Mouse (Mus musculus) hindbrain, embryonic 10.5 days (tissue): ENCODE results near the gene Rab8a. TPM values are rescaled to one million over a fixed set of nuclear protein-coding genes. Genes with fewer than 3 reads are reported as not detected.
"Not testable (repeated sequence)": the region's sequence is repeated elsewhere in the genome, so short reads cannot be mapped to it uniquely, and the experiment has no call there.

Source experiments
- DNase-seq: peaks from one replicate; pipeline ENCODE4 v3.0.0-alpha.2; 2017; ENCODE audit warnings: low spot score
- H3K27ac ChIP-seq: fragments of 300-500 bp; sonication (generic); 2 replicates; pipeline ENCODE4 v1.5.1; 2016; ENCODE audit warnings: mild to moderate bottlenecking, moderate library complexity
- H3K27me3 ChIP-seq: fragments of 300-500 bp; sonication (generic); 2 replicates; pipeline ENCODE4 v1.6.1; 2016; ENCODE audit warnings: mild to moderate bottlenecking; ENCODE audit not compliant: poor library complexity, insufficient read depth, severe bottlenecking
- H3K36me3 ChIP-seq: fragments of 300-500 bp; sonication (generic); 2 replicates; pipeline ENCODE4 v1.6.1; 2016; ENCODE audit warnings: mild to moderate bottlenecking, moderate library complexity
- H3K4me1 ChIP-seq: fragments of 300-500 bp; sonication (generic); replicated peaks from 2 replicates; pipeline ENCODE4 v1.6.1; 2016; ENCODE audit warnings: mild to moderate bottlenecking
- H3K4me3 ChIP-seq: fragments of 300-500 bp; sonication (generic); 2 replicates; pipeline ENCODE4 v1.5.1; 2016; ENCODE audit warnings: mild to moderate bottlenecking, moderate library complexity
- H3K9me3 ChIP-seq: fragments of 300-500 bp; sonication (generic); 2 replicates; pipeline ENCODE4 v1.6.1; 2016; ENCODE audit warnings: mild to moderate bottlenecking, moderate library complexity
- WGBS: fragments of 180-500 bp; shearing (Covaris S2); methylation state at CpG from one replicate; pipeline ENCODE4 v1.1.7; 2016; 5-methylcytosine and 5-hydroxymethylcytosine counted together
- polyA plus RNA-seq: library from polyadenylated mRNA; unstranded; fragments of >200 nt; fragmentation: Nextera tagmentation; extraction: Ambion mirVana; gene quantifications from 2 replicates; pipeline ENCODE4 v1.2.1, GENCODE M21; 2016

Gene Rab8a
- 141 and 155 TPM in 2 replicates for polyA plus RNA-seq

- Histone ChIP-seq H3K9me3 (no peaks in the 10 kb centered on the region), H3K36me3 (peaks cover 32% of the 10 kb centered on the region), H3K4me1 (peaks cover 25% of the 10 kb centered on the region), H3K27ac (peak within 1 kb of the TSS; percentile 94), H3K4me3 (peak within 1 kb of the TSS; percentile 97), H3K27me3 (no peaks in the 10 kb centered on the region)
- WGBS, result under 1% methylated on average over 82 of the region's 82 CpGs
- DNase-seq, result peak; percentile 100
Observed at GRCm38 (mm10) chr8:72160707-72161697, at the start of gene Rab8a. Gene Rab8a, plus strand, starts transcription at chr8:72161200.

DNA sequence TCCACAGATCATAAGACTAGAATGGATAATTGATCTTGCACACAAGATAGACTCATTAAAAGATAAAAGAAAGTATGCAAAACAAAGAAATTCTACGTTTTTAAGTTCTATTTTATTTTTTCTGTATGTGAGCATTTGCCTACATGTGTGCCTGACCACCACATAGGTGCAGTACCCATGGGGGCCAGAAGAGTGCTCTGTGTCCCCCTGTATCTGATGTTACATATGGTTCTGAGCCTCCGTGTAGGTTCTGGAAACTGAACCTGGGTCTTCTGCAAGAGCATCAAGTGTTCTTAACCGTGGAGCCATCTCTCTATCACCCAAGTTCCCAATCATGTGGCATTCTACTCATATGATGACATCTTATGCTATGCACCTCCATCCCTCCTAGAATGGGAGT, 48.5 kb upstream of the Rab8a start:
- Histone ChIP-seq H3K27ac (no peak overlapping the region), H3K4me3 (no peak overlapping the region), H3K4me1 (no peaks in the 10 kb centered on the region), H3K36me3 (no peaks in the 10 kb centered on the region), H3K27me3 (no peaks in the 10 kb centered on the region), H3K9me3 (no peaks in the 10 kb centered on the region)
- DNase-seq, result no peak
- 71% methylated on average over 3 of the region's 3 CpGs for WGBS

DNA sequence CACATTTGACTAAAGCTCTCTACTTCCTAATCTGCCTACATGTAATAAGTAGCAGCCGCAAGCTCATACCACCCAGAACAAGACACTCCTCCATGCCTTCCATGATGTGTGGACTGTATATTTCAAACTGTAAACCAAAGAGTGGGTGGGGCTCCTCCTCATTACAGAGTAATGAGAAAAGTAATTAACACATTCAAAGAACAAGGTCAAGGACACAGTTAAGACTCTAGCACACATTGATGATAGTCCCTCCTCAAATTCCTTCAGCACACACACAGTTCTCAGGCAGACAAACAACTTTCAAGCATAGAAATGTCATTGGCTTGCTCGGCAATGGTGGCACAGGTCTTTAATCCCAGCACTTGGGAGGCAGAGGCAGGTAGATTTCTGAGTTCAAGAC, 45.8 kb upstream of the Rab8a start:
- no peaks in the 10 kb centered on the region for H3K9me3 ChIP-seq
- no peak overlapping the region for H3K27ac ChIP-seq
- no peaks in the 10 kb centered on the region for H3K4me1 ChIP-seq
- 88% methylated on average over 2 of the region's 2 CpGs for WGBS
- no peaks in the 10 kb centered on the region for H3K36me3 ChIP-seq
- H3K4me3 ChIP-seq, result no peak overlapping the region
- no peak for DNase-seq
- no peaks in the 10 kb centered on the region for H3K27me3 ChIP-seq

DNA sequence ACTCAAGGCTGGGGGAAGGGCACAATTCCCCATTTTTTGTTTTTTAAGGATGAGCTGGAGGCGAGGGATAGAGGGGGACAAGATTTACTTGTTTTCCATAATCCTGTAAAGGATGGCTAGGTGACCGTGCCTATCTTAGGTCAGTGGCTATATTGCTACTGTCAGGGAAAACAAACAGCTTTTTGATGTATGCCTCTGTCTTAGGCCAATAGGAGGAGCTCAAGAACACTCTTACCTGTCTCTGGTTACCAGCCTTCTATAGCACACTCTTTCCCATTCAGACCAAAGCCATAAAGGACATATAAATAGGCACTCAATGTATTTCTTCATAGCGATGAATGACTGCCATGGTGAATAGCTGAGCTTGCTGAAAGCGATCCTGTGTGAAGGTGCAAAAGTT, 42.4 kb upstream of the Rab8a start:
- H3K27ac ChIP-seq, result no peak overlapping the region
- DNase-seq, result no peak
- 53% methylated on average over 4 of the region's 4 CpGs for WGBS
- no peak overlapping the region for H3K4me3 ChIP-seq
- H3K27me3 ChIP-seq, result no peaks in the 10 kb centered on the region
- no peaks in the 10 kb centered on the region for H3K36me3 ChIP-seq
- H3K9me3 ChIP-seq, result no peaks in the 10 kb centered on the region
- 0 out of 2 replicates have a peak, but pooled peaks cover 6% of the 10 kb centered on the region for H3K4me1 ChIP-seq

DNA sequence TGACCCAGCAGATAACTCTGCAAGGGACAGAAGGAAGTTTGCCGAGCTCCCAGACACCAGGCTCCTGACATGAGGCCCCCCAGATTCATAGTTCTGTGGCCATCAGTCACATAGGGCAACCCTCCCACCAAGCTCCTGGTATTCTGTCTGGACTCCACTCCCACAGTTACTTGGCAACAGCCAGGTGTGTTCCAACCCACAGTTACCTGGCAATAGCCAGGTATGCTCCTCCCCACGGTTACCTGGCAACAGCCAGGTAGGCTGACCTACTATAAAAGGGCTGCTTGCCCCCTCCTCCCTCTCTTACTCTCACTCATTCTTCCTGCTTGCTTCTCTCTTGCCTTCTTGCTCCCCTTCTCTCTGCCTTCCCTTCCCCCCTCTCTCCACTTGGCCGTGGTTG, 39.5 kb upstream of the Rab8a start:
- H3K9me3 ChIP-seq, H3K4me1 ChIP-seq, H3K36me3 ChIP-seq, H3K27me3 ChIP-seq, H3K27ac ChIP-seq, DNase-seq, H3K4me3 ChIP-seq: not testable (repeated sequence)
- WGBS, result 66% methylated on average over 3 of the region's 3 CpGs

GRCm38 (mm10) chr8:72121997-72122396, 39.0 kb upstream of the Rab8a start:
- no peak overlapping the region for H3K27ac ChIP-seq

GRCm38 (mm10) chr8:72127834-72128233, 33.2 kb upstream of the Rab8a start:
- Histone ChIP-seq H3K27ac (no peak overlapping the region), H3K36me3 (no peaks in the 10 kb centered on the region), H3K4me3 (no peak overlapping the region), H3K4me1 (peaks cover 10% of the 10 kb centered on the region), H3K9me3 (0 out of 2 replicates have a peak, but pooled peaks cover 3% of the 10 kb centered on the region), H3K27me3 (no peaks in the 10 kb centered on the region)
- no peak for DNase-seq
- WGBS, result 77% methylated on average over 1 of the region's 1 CpGs

More at GRCm38 (mm10) chr8:72121997-72122396, 39.0 kb upstream of the Rab8a start:
- Histone ChIP-seq H3K4me3 (no peak overlapping the region), H3K4me1 (0 out of 2 replicates have a peak, but pooled peaks cover 6% of the 10 kb centered on the region), H3K27me3 (no peaks in the 10 kb centered on the region), H3K9me3 (0 out of 2 replicates have a peak, but pooled peaks cover 3% of the 10 kb centered on the region), H3K36me3 (no peaks in the 10 kb centered on the region)
- DNase-seq, result no peak
- 35% methylated on average over 1 of the region's 1 CpGs for WGBS

DNA sequence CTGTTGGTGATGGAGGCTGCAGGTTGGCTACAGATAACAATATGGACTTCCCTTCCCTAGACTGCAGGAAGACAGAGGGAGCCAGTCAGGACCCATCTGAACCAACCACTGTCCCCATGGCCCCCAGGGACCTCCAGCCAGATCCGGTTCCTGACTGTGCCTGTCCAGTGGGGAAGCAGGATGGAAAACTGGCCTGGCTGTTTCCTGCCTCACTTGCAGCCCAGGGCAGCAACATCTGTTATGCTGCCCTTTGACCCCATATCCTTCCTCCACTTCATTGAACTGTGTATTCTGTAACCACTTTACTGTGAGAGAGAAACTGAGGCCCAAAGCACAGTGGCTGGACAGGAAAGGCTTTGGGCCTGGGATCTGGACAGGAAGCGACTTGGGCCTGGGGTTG, 29.7 kb upstream of the Rab8a start:
- Histone ChIP-seq H3K4me1 (peaks cover 25% of the 10 kb centered on the region), H3K4me3 (no peak overlapping the region), H3K36me3 (no peaks in the 10 kb centered on the region), H3K27ac (peak overlapping the region; percentile 56; the same call in 1 of the 2 replicates), H3K9me3 (no peaks in the 10 kb centered on the region), H3K27me3 (no peaks in the 10 kb centered on the region)
- DNase-seq, result peak; percentile 33
- WGBS, result 61% methylated on average over 2 of the region's 2 CpGs

- Histone ChIP-seq H3K4me1 (peaks cover 31% of the 10 kb centered on the region), H3K4me3 (no peak overlapping the region), H3K36me3 (no peaks in the 10 kb centered on the region), H3K9me3 (no peaks in the 10 kb centered on the region), H3K27ac (peak overlapping the region; percentile 56; the same call in 1 of the 2 replicates), H3K27me3 (no peaks in the 10 kb centered on the region)
- 86% methylated on average over 2 of the region's 2 CpGs for WGBS
- no peak for DNase-seq
Observed at GRCm38 (mm10) chr8:72131901-72132300, 29.1 kb upstream of the Rab8a start.

- Histone ChIP-seq H3K9me3 (no peaks in the 10 kb centered on the region), H3K27me3 (no peaks in the 10 kb centered on the region), H3K36me3 (no peaks in the 10 kb centered on the region), H3K27ac (no peak overlapping the region), H3K4me1 (peaks cover 36% of the 10 kb centered on the region), H3K4me3 (no peak overlapping the region)
- WGBS, result 74% methylated on average over 1 of the region's 1 CpGs
- DNase-seq, result no peak
Observed at GRCm38 (mm10) chr8:72132417-72132816, 28.6 kb upstream of the Rab8a start.

GRCm38 (mm10) chr8:72132891-72133290, 28.1 kb upstream of the Rab8a start:
- Histone ChIP-seq H3K4me1 (peaks cover 40% of the 10 kb centered on the region), H3K27ac (no peak overlapping the region), H3K4me3 (no peak overlapping the region), H3K27me3 (no peaks in the 10 kb centered on the region), H3K9me3 (no peaks in the 10 kb centered on the region), H3K36me3 (peaks cover 1% of the 10 kb centered on the region)
- 77% methylated on average over 1 of the region's 1 CpGs for WGBS
- no peak for DNase-seq

GRCm38 (mm10) chr8:72133507-72133906, 27.5 kb upstream of the Rab8a start:
- H3K27ac ChIP-seq, result no peak overlapping the region
- 57% methylated on average over 1 of the region's 1 CpGs for WGBS
- no peaks in the 10 kb centered on the region for H3K27me3 ChIP-seq
- H3K9me3 ChIP-seq, result no peaks in the 10 kb centered on the region
- H3K36me3 ChIP-seq, result peaks cover 7% of the 10 kb centered on the region
- no peak for DNase-seq
- H3K4me3 ChIP-seq, result no peak overlapping the region
- peaks cover 47% of the 10 kb centered on the region for H3K4me1 ChIP-seq

DNA sequence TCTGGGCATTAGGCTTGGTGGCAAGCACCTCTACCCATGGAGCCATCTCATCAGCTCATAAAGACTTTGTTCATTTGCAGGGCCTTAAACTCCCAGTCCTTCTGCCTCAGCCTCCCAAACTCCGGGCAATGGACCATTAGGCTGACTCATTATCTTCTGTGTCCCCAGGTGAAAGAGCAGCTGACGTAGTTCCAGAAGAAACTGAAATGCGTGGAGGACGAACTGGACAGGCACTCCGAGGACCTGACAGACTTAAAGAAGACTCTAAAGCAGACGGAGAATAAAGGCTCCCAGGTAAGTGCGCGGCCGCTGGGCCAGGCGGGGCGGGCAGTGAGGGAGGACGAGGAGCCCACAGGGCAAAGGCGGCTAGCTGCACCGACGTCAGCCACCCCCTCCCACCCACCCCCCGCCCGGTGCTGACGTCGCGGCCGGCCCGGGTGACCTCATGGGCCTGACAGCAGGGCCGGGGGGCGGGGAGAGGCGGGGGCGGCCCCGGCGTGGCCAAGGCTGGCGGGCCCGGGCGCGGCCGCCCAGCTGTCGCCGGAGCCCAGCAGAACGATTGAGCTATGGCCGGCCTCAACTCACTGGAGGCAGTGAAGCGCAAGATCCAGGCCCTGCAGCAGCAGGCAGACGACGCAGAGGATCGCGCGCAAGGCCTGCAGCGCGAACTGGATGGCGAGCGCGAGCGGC, 26.1 kb upstream of the Rab8a start, which contains the start of gene Tpm4:
Tpm4 (plus strand) TSS at position 220 of the 690 bp plus-strand sequence.
- WGBS, result under 1% methylated on average over 47 of the region's 49 CpGs
- peaks cover 21% of the 10 kb centered on the region for H3K36me3 ChIP-seq

More for the DNA sequence above, 26.1 kb upstream of the Rab8a start, which contains the start of gene Tpm4:
- Histone ChIP-seq H3K9me3 (no peaks in the 10 kb centered on the region), H3K27ac (peak within 1 kb of the TSS; percentile 99), H3K27me3 (no peaks in the 10 kb centered on the region), H3K4me3 (peak within 1 kb of the TSS; percentile 88), H3K4me1 (peaks cover 47% of the 10 kb centered on the region)
- peak; percentile 83 for DNase-seq
